Comparison of ENCODE assay signal across 8 mouse cellular contexts in the genomic region with DNA sequence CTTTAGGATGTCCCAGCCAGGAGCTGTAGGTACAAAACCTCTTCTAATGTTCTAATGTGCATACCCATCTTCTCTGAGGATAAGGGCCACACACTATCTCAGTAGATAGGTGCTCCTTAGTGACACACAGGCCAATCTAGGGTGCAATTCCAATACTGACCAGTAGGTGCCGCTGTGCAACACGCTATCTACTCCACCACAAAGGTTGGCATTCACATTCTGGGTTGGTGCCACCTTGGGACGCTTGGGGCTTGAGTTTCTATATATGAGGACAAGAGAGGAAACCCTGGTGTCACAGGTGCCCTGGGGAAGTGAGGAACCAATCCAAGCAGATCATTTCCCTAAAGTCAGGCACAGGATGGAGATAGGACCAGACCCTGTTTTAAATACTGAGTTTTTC. TPM values are rescaled to one million over a fixed set of nuclear protein-coding genes. Genes with fewer than 3 reads are reported as not detected.
DNase-seq lines count a peak whose midpoint lies in the region; ATAC-seq lines count a peak whose summit lies in the region.

No protein-coding gene starts in this region.

- no peaks in the 10 kb centered on the region for H3K36me3 ChIP-seq in heart, embryonic 12.5 days

- no peak overlapping the region for H3K27ac ChIP-seq in heart, embryonic 12.5 days (ENCODE audit: poor library complexity, severe bottlenecking)

- peaks cover 26% of the 10 kb centered on the region for H3K4me1 ChIP-seq in heart, embryonic 12.5 days (replicated peaks)

- H3K27me3 ChIP-seq in heart, embryonic 12.5 days (replicated peaks), result peaks cover 38% of the 10 kb centered on the region

- 5% methylated on average over 3 of the region's 3 CpGs for WGBS in heart, embryonic 12.5 days

- H3K9ac ChIP-seq in heart, embryonic 12.5 days, result no peak overlapping the region

- H3K9me3 ChIP-seq in heart, embryonic 12.5 days (replicated peaks), result no peaks in the 10 kb centered on the region

- H3K4me2 ChIP-seq in heart, embryonic 12.5 days, result no peak overlapping the region

- no peak overlapping the region for H3K4me3 ChIP-seq in heart, embryonic 12.5 days

- intact Hi-C loops in left cerebral cortex, postnatal 36 days (cut with DNase I), result loop anchor here (1.0 to 10.0 kb wide), 2 partner anchors 163 to 306 kb away; no protein-coding TSS in a partner anchor

- no peak for ATAC-seq in heart, embryonic 12.5 days (ENCODE audit: insufficient number of reproducible peaks, low FRiP score)
- ATAC-seq in monocyte, adult 5-6 weeks (replicated peaks; ENCODE audit: insufficient number of reproducible peaks, low FRiP score, low TSS enrichment, poor library complexity, severe bottlenecking), result peak; percentile 82

- peak; percentile 72 to 92 for DNase-seq in heart, adult 18-20 months
- DNase-seq in cerebellum, postnatal 25 days, result peak; percentile 96 to 97
- peak; percentile 93 to 94 for DNase-seq in frontal cortex, postnatal 25 days (ENCODE audit: low spot score in 2 of 2)
- DNase-seq in induced T-regulatory cell, adult 2 months (ENCODE audit: low read depth), result peak; percentile 80
- peak; percentile 82 to 89 for DNase-seq in left cerebral cortex, postnatal 36 days (ENCODE audit: low spot score in 2 of 2)
- DNase-seq in spleen, postnatal 36 days (ENCODE audit: low spot score in 2 of 2), result peak; percentile 38

RNA-seq across cellular contexts. Expression of gene Lactbl1, which starts 56.1 kb away (rescaled TPM):
- not detected for total RNA-seq in heart, adult 18-20 months (2021)
- not detected in 2 replicates for polyA plus RNA-seq in heart, embryonic 12.5 days (2016; fragmentation: Nextera tagmentation; extraction: Ambion mirVana)
- under 1 TPM in 1 of 2 experiments, not detected in 1; 0.15 TPM for total RNA-seq in left cerebral cortex, postnatal 36 days (2021)
- total RNA-seq in monocyte, adult 5-6 weeks (2017), result not detected in 3 replicates

Comparison
In these comparisons a context has a peak if more than half of its experiments do, and no peak if none do; other contexts are left out.
1. DNase-seq: peak in every context shown above with its lines; median percentile 96 in cerebellum, postnatal 25 days; 94 in frontal cortex, postnatal 25 days; 86 in left cerebral cortex, postnatal 36 days; 82 in heart, adult 18-20 months; 80 in induced T-regulatory cell, adult 2 months; 38 in spleen, postnatal 36 days.